Mouse (Mus musculus) intestine, embryonic 14.5 days (tissue): ENCODE results near the gene Tmem63a. TPM values are rescaled to one million over a fixed set of nuclear protein-coding genes. Genes with fewer than 3 reads are reported as not detected.
"Not testable (repeated sequence)": the region's sequence is repeated elsewhere in the genome, so short reads cannot be mapped to it uniquely, and the experiment has no call there.

Experiments
- ATAC-seq: fragments of 200-750 bp; cut with Nextera tagmentation; replicated peaks from 2 replicates; pipeline ENCODE4 v1.8.0; 2017; ENCODE audit warnings: low read depth, moderate number of reproducible peaks, moderate TSS enrichment, moderate library complexity; ENCODE audit not compliant: low FRiP score, low TSS enrichment
- DNase-seq: peaks from one replicate; pipeline ENCODE4 v3.0.0-alpha.2; 2018; ENCODE audit warnings: low spot score
- H3K27ac ChIP-seq: fragments of 300-500 bp; sonication (generic); 2 replicates; pipeline ENCODE4 v1.5.1; 2014; ENCODE audit warnings: low read depth, mild to moderate bottlenecking, control low read depth
- H3K27me3 ChIP-seq: fragments of 300-500 bp; sonication (generic); replicated peaks from 2 replicates; pipeline ENCODE4 v1.6.1; 2014; ENCODE audit warnings: low read length, control low read depth; ENCODE audit not compliant: control insufficient read depth, insufficient read depth
- H3K36me3 ChIP-seq: fragments of 300-500 bp; sonication (generic); 2 replicates; pipeline ENCODE4 v1.6.1; 2014; ENCODE audit warnings: low read length, control low read depth; ENCODE audit not compliant: control insufficient read depth, insufficient read depth
- H3K4me1 ChIP-seq: fragments of 300-500 bp; sonication (generic); replicated peaks from 2 replicates; pipeline ENCODE4 v1.6.1; 2014; ENCODE audit warnings: low read length, control low read depth, mixed read lengths; ENCODE audit not compliant: control insufficient read depth, insufficient read depth
- H3K4me2 ChIP-seq: fragments of 300-500 bp; sonication (generic); 2 replicates; pipeline ENCODE4 v1.6.1; 2014; ENCODE audit warnings: low read length
- H3K4me3 ChIP-seq: fragments of 300-500 bp; sonication (generic); 2 replicates; pipeline ENCODE4 v1.5.1; 2014; ENCODE audit warnings: low read depth, low read length, control low read depth, mixed read lengths
- H3K9ac ChIP-seq: fragments of 300-500 bp; sonication (generic); 2 replicates; pipeline ENCODE4 v1.6.1; 2014; ENCODE audit warnings: mild to moderate bottlenecking, low read length
- H3K9me3 ChIP-seq: fragments of 300-500 bp; sonication (generic); 2 replicates; pipeline ENCODE4 v1.6.1; 2016; ENCODE audit warnings: low read length, control low read depth; ENCODE audit not compliant: control insufficient read depth
- WGBS: fragments of 180-500 bp; shearing (Covaris S2); extraction: QIAGEN DNeasy Blood & Tissue Kit; methylation state at CpG from one replicate; pipeline ENCODE4 v1.1.7; 2014; 5-methylcytosine and 5-hydroxymethylcytosine counted together
- polyA plus RNA-seq: library from polyadenylated mRNA; unstranded; fragments of >200 nt; fragmentation: Nextera tagmentation; extraction: Ambion mirVana; gene quantifications from 2 replicates; pipeline ENCODE4 v1.2.1, GENCODE M21; 2014

Gene Tmem63a
- polyA plus RNA-seq, 1 experiment from 2014 or later: 14.2 TPM

GRCm38 (mm10) chr1:180979484-180980251 lies 37.5 kb downstream of the Tmem63a start:
- no peak overlapping the region for H3K27ac ChIP-seq
- H3K4me3 ChIP-seq: no peak overlapping the region
- H3K4me1 ChIP-seq: no peaks in the 10 kb centered on the region
- H3K9me3 ChIP-seq: no peaks in the 10 kb centered on the region
- DNase-seq: no peak
- H3K4me2 ChIP-seq: no peak overlapping the region
- ATAC-seq: no peak
- no peaks in the 10 kb centered on the region for H3K27me3 ChIP-seq
- H3K36me3 ChIP-seq: 0 out of 2 replicates have a peak, but pooled peaks cover 3% of the 10 kb centered on the region
- no peak overlapping the region for H3K9ac ChIP-seq
- 78% methylated on average over 23 of the region's 24 CpGs for WGBS

GRCm38 (mm10) chr1:180980464-180980863 lies 38.3 kb downstream of the Tmem63a start:
- no peak for DNase-seq
- no peak overlapping the region for H3K4me2 ChIP-seq
- no peak for ATAC-seq
- no peak overlapping the region for H3K27ac ChIP-seq
- H3K4me1 ChIP-seq: no peaks in the 10 kb centered on the region
- no peaks in the 10 kb centered on the region for H3K27me3 ChIP-seq
- H3K9ac ChIP-seq: no peak overlapping the region
- no peak overlapping the region for H3K4me3 ChIP-seq
- no peaks in the 10 kb centered on the region for H3K9me3 ChIP-seq
- H3K36me3 ChIP-seq: 0 out of 2 replicates have a peak, but pooled peaks cover 3% of the 10 kb centered on the region
- 61% methylated on average over 2 of the region's 2 CpGs for WGBS

- ATAC-seq: peak; percentile 83; the same call in 1 of the 2 replicates
- DNase-seq, H3K4me2 ChIP-seq, H3K9me3 ChIP-seq, H3K4me1 ChIP-seq, H3K27ac ChIP-seq, H3K27me3 ChIP-seq, H3K9ac ChIP-seq, H3K36me3 ChIP-seq, H3K4me3 ChIP-seq: not testable (repeated sequence)
- WGBS: 72% methylated on average over 7 of the region's 7 CpGs
Observed at GRCm38 (mm10) chr1:180981298-180982046, 39.3 kb downstream of the Tmem63a start.

GRCm38 (mm10) chr1:180986701-180987100 lies 44.6 kb downstream of the Tmem63a start:
- no peak for DNase-seq
- no peaks in the 10 kb centered on the region for H3K9me3 ChIP-seq
- 92% methylated on average over 8 of the region's 8 CpGs for WGBS
- no peaks in the 10 kb centered on the region for H3K4me1 ChIP-seq
- no peak for ATAC-seq
- H3K4me3 ChIP-seq: no peak overlapping the region
- H3K9ac ChIP-seq: no peak overlapping the region
- no peaks in the 10 kb centered on the region for H3K27me3 ChIP-seq
- H3K27ac ChIP-seq: no peak overlapping the region
- H3K36me3 ChIP-seq: no peaks in the 10 kb centered on the region
- no peak overlapping the region for H3K4me2 ChIP-seq

- Histone ChIP-seq H3K9me3 (no peaks in the 10 kb centered on the region), H3K27ac (no peak overlapping the region), H3K4me1 (no peaks in the 10 kb centered on the region), H3K9ac (no peak overlapping the region), H3K27me3 (no peaks in the 10 kb centered on the region), H3K4me3 (no peak overlapping the region), H3K36me3 (no peaks in the 10 kb centered on the region), H3K4me2 (no peak overlapping the region)
- ATAC-seq (no peak), DNase-seq (peak; percentile 90)
- WGBS: 4% methylated on average over 9 of the region's 9 CpGs
Observed at GRCm38 (mm10) chr1:180987759-180988158, 45.6 kb downstream of the Tmem63a start.

- Histone ChIP-seq H3K9ac (no peak overlapping the region), H3K4me1 (no peaks in the 10 kb centered on the region), H3K4me2 (no peak overlapping the region), H3K27ac (no peak overlapping the region), H3K4me3 (no peak overlapping the region), H3K27me3 (no peaks in the 10 kb centered on the region), H3K9me3 (no peaks in the 10 kb centered on the region), H3K36me3 (no peaks in the 10 kb centered on the region)
- WGBS: 58% methylated on average over 3 of the region's 3 CpGs
- no peak for ATAC-seq
- DNase-seq: no peak
Observed at GRCm38 (mm10) chr1:180990671-180991070, 48.5 kb downstream of the Tmem63a start.

- Histone ChIP-seq H3K4me2 (no peak overlapping the region), H3K4me3 (no peak overlapping the region), H3K9ac (no peak overlapping the region), H3K4me1 (no peaks in the 10 kb centered on the region), H3K27me3 (no peaks in the 10 kb centered on the region), H3K9me3 (no peaks in the 10 kb centered on the region), H3K36me3 (no peaks in the 10 kb centered on the region), H3K27ac (no peak overlapping the region)
- ATAC-seq (no peak), DNase-seq (no peak)
- WGBS: 50% methylated on average over 3 of the region's 3 CpGs
Observed at GRCm38 (mm10) chr1:180992142-180992541, 50.0 kb downstream of the Tmem63a start.

GRCm38 (mm10) chr1:181000501-181001092 lies 58.5 kb downstream of the Tmem63a start:
- Histone ChIP-seq H3K4me3 (no peak overlapping the region), H3K36me3 (no peaks in the 10 kb centered on the region), H3K27ac (no peak overlapping the region), H3K4me1 (peaks cover 9% of the 10 kb centered on the region), H3K27me3 (no peaks in the 10 kb centered on the region), H3K9ac (no peak overlapping the region), H3K4me2 (no peak overlapping the region), H3K9me3 (no peaks in the 10 kb centered on the region)
- ATAC-seq: peak; percentile 58; the same call in 1 of the 2 replicates
- WGBS: 12% methylated on average over 10 of the region's 10 CpGs
- DNase-seq: peak; percentile 62
